Mouse (Mus musculus): Measurements from ENCODE around the gene Hsd3b7. TPM values are rescaled to one million over a fixed set of nuclear protein-coding genes. Genes with fewer than 3 reads are reported as not detected.
A peak's percentile ranks its signal among the peaks of the same experiment; 100 is the strongest.

Hsd3b7 gene
- polyA plus RNA-seq, 1 experiment = 22.7 TPM

DNA sequence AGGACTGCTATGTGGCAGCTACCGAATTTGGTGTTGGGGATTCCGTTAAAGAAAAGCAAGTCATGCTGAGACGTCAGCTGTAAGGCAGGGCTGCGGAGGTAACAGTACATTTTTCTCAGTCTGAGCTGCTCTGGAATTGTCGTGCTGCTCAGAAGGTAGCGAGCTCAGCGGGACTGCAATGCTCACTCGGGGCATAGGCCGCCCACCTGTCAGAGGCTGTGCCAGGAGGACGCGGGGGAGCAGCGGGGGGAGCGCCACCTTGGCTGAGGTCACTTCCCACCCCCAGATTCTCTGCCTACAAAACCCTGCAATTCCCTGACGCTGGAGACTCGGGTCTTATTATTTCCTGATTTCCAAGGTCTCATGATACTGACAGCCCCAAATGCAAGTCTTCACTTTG is 40.5 kb downstream of the Hsd3b7 start:
- peaks cover 3% of the 10 kb centered on the region; the same call in 1 of the 2 replicates for H3K36me3 ChIP-seq (ENCODE audit: control insufficient read depth, insufficient read depth, low read length)
- peak overlapping the region; percentile 92 for H3K27ac ChIP-seq (ENCODE audit: insufficient read depth, low read length)
- under 1% methylated on average over 15 of the region's 15 CpGs for WGBS
- DNase-seq (ENCODE audit: low read depth in 1 of 2, low spot score in 2 of 2) = peak; percentile 21 to 39
- H3K4me3 ChIP-seq (ENCODE audit: extremely low read depth, insufficient read depth, insufficient read length) = peak overlapping the region; percentile 80
- no peaks in the 10 kb centered on the region for H3K27me3 ChIP-seq (ENCODE audit: control insufficient read depth, insufficient read depth, low read length)
- peaks cover 7% of the 10 kb centered on the region; the same call in 1 of the 2 replicates for H3K4me1 ChIP-seq (ENCODE audit: control insufficient read depth, insufficient read depth, insufficient read length)
- TF ChIP-seq POLR2A (IDR thresholded peaks at IDR 0.05; ENCODE audit: low read depth, low read length) (no peak), CTCF (IDR thresholded peaks at IDR 0.05; ENCODE audit: extremely low read depth, insufficient read depth, insufficient read length, insufficient replicate concordance) (no peak)

DNA sequence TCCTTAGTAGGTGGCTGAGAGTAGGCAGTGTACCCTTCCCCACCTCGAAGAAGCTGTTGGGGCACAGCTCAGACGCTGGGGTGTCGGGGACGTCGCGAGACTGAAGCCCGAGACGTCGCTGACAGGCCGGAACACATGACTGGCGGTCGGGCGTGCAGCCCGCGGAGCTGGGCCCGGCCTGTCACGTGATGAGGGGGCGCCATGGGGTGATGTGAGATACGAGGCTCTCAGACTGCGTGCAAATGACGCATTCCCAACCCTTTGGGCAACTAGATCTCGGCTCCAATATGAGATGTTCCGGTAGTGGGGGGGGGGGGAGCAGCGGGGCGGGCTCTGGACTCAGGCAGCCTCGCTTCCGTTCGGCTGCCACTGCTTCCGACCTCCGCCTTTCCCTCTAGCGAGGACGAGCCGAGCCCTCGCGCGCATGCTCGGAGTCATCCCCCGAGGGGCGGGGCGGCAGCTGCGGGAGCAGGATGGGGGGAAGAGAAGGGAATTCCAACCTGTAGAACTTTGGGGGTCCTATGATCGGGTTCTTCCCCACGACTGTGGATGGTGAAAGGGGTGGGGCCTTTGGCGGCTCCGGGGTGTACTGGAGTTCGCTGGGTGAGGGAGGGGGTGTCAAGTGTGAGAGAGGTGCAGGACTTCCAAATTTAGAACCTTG is 41.1 kb downstream of the Hsd3b7 start:
- WGBS = 1% methylated on average over 46 of the region's 46 CpGs
- H3K4me1 ChIP-seq (ENCODE audit: control insufficient read depth, insufficient read depth, insufficient read length) = peaks cover 7% of the 10 kb centered on the region; the same call in 1 of the 2 replicates
- no peak for TF ChIP-seq CTCF (IDR thresholded peaks at IDR 0.05; ENCODE audit: extremely low read depth, insufficient read depth, insufficient read length, insufficient replicate concordance)
- peak; percentile 55 for TF ChIP-seq POLR2A (IDR thresholded peaks at IDR 0.05; ENCODE audit: low read depth, low read length)

DNA sequence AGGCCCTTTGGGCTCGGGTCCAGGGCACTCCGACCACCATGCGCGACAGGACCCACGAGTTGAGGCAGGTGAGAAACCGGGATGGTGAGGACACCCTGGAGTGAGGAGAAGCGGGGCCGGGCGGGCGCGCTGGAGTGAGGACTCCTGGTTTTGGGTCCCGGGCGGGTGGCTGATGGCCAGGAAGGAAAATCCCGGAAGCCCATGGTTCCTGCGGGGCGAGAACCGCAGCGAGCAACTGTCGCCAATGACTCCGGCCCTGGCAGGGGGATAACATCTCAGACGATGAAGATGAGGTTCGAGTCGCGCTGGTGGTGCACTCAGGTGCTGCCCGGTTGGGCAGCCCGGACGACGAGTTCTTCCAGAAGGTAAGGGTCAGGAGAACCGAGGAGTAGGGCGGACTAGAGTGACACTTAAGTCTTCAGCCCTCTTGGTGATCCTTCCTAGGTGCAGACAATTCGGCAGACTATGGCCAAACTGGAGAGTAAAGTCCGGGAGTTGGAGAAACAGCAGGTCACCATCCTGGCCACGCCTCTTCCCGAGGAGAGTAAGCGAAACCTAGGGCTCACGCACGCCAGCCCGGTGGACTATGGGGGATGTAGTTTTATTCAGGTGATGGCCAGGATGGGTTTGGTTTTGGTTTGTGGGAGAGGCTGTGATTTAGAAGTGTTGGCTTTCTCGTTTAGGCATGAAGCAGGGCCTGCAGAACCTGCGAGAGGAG is 41.8 kb downstream of the Hsd3b7 start:
- Histone ChIP-seq H3K4me3 (ENCODE audit: extremely low read depth, insufficient read depth, insufficient read length) (peak overlapping the region; percentile 80), H3K27ac (ENCODE audit: insufficient read depth, low read length) (peak overlapping the region; percentile 88), H3K27me3 (ENCODE audit: control insufficient read depth, insufficient read depth, low read length) (no peaks in the 10 kb centered on the region), H3K36me3 (ENCODE audit: control insufficient read depth, insufficient read depth, low read length) (peaks cover 9% of the 10 kb centered on the region), H3K4me1 (ENCODE audit: control insufficient read depth, insufficient read depth, insufficient read length) (peaks cover 7% of the 10 kb centered on the region; the same call in 1 of the 2 replicates)
- WGBS = under 1% methylated on average over 40 of the region's 40 CpGs
- peak; percentile 63 to 80 for DNase-seq (ENCODE audit: low read depth in 1 of 2, low spot score in 2 of 2)
- TF ChIP-seq CTCF (IDR thresholded peaks at IDR 0.05; ENCODE audit: extremely low read depth, insufficient read depth, insufficient read length, insufficient replicate concordance) = no peak
- TF ChIP-seq POLR2A (IDR thresholded peaks at IDR 0.05; ENCODE audit: low read depth, low read length) = peak; percentile 71

More for the DNA sequence above, 41.1 kb downstream of the Hsd3b7 start:
- DNase-seq (ENCODE audit: low read depth in 1 of 2, low spot score in 2 of 2) = peak; percentile 85 to 89
- peak overlapping the region; percentile 92 for H3K27ac ChIP-seq (ENCODE audit: insufficient read depth, low read length)
- peak overlapping the region; percentile 80 for H3K4me3 ChIP-seq (ENCODE audit: extremely low read depth, insufficient read depth, insufficient read length)
- no peaks in the 10 kb centered on the region for H3K27me3 ChIP-seq (ENCODE audit: control insufficient read depth, insufficient read depth, low read length)
- peaks cover 4% of the 10 kb centered on the region for H3K36me3 ChIP-seq (ENCODE audit: control insufficient read depth, insufficient read depth, low read length)

DNA sequence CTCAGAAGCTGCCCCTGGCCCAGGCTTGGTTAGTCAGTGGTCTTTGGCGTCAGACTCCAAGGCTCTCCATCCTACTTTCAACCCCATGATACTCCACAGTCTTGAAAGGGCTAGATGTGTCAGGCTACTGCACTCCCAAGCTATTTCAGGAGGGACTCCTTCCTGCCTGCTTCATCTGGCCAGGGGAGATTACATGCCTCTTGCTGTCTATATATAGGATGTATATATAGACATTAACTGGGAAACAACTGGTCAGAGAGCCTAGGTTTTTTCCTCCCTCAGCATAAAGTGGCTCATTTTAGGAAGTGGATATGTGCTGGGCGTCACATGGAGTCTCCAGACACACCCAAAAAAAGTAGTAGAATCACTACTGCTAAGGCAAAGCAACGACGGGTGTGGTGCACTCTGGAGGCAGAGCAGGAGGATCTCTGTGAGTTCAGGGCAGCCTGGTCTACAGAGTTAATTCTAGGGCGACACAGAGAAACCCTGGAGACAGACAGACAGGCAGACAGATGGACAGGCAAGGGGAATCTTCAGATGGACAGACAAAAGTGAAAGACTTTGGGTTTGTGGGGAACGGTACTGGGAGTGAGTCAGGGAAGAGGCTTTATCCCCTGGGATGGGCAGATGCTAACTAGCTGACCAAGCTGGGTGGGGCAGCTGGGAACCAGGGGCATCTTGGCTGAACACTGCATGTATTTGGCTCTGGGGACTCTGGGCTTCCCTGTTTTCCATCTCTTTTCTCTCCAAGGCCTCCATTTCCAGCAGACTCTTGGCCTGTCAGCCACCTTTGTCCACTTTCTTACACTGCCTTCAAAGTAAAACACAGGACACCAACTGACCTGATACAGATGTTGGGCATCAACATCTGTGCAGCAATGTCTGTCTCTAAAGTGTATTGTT is 49.8 kb downstream of the Hsd3b7 start:
- no peak overlapping the region for H3K4me3 ChIP-seq (ENCODE audit: extremely low read depth, insufficient read depth, insufficient read length)
- peaks cover 11% of the 10 kb centered on the region for H3K36me3 ChIP-seq (ENCODE audit: control insufficient read depth, insufficient read depth, low read length)
- 77% methylated on average over 6 of the region's 6 CpGs for WGBS
- TF ChIP-seq POLR2A (IDR thresholded peaks at IDR 0.05; ENCODE audit: low read depth, low read length) = no peak
- no peak for TF ChIP-seq CTCF (IDR thresholded peaks at IDR 0.05; ENCODE audit: extremely low read depth, insufficient read depth, insufficient read length, insufficient replicate concordance)
- no peak for DNase-seq (ENCODE audit: low read depth in 1 of 2, low spot score in 2 of 2)
- no peak overlapping the region for H3K27ac ChIP-seq (ENCODE audit: insufficient read depth, low read length)
- no peaks in the 10 kb centered on the region for H3K27me3 ChIP-seq (ENCODE audit: control insufficient read depth, insufficient read depth, low read length)
- H3K4me1 ChIP-seq (ENCODE audit: control insufficient read depth, insufficient read depth, insufficient read length) = no peaks in the 10 kb centered on the region

DNA sequence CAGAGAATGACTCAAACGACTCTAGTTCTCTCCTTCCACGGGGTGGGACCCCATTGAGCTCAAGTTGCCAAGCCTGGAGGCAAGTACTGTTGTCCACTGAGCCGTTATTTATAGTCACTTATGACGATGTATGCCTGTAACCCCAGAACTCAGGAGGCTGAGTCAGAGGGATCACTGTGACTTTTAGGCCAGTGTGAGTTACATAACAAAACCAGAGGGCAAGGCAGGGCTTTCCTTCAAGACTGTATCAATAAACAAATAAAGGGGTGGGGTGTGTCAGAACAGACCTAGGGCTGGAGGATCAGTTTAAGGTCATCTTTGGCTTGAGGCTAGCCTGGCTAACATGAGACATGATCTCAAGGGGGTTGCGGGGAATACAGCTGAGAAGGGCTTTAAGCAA is 50.5 kb downstream of the Hsd3b7 start:
- Histone ChIP-seq H3K27ac (ENCODE audit: insufficient read depth, low read length) (no peak overlapping the region), H3K27me3 (ENCODE audit: control insufficient read depth, insufficient read depth, low read length) (no peaks in the 10 kb centered on the region), H3K4me1 (ENCODE audit: control insufficient read depth, insufficient read depth, insufficient read length) (no peaks in the 10 kb centered on the region), H3K36me3 (ENCODE audit: control insufficient read depth, insufficient read depth, low read length) (peaks cover 11% of the 10 kb centered on the region), H3K4me3 (ENCODE audit: extremely low read depth, insufficient read depth, insufficient read length) (no peak overlapping the region)
- DNase-seq (ENCODE audit: low read depth in 1 of 2, low spot score in 2 of 2) = no peak
- 58% methylated on average over 5 of the region's 5 CpGs for WGBS
- no peak for TF ChIP-seq CTCF (IDR thresholded peaks at IDR 0.05; ENCODE audit: extremely low read depth, insufficient read depth, insufficient read length, insufficient replicate concordance)
- TF ChIP-seq POLR2A (IDR thresholded peaks at IDR 0.05; ENCODE audit: low read depth, low read length) = no peak

Other genes starting within 250 kb of the Hsd3b7 start
- 4.8 TPM in 2 replicates for gene Tmem265, start 239.2 kb upstream of the Hsd3b7 start, polyA plus RNA-seq (2012; rRNA removed)
- gene Phkg2, start 227.3 kb upstream of the Hsd3b7 start, polyA plus RNA-seq (2012; rRNA removed) = 79.5 and 91.4 TPM in 2 replicates
- gene Ccdc189, start 212.0 kb upstream of the Hsd3b7 start, polyA plus RNA-seq (2012; rRNA removed) = 1.6 and 2.2 TPM in 2 replicates
- gene Rnf40, start 211.8 kb upstream of the Hsd3b7 start, polyA plus RNA-seq (2012; rRNA removed) = 25.8 and 29.3 TPM in 2 replicates
- 4.9 and 5.4 TPM in 2 replicates for gene Zfp629, start 184.8 kb upstream of the Hsd3b7 start, polyA plus RNA-seq (2012; rRNA removed)
- gene Bcl7c, start 91.7 kb upstream of the Hsd3b7 start, polyA plus RNA-seq (2012; rRNA removed) = 17.7 and 26.1 TPM in 2 replicates
- 0.91 and 1.4 TPM in 2 replicates for gene Ctf1, start 87.9 kb upstream of the Hsd3b7 start, polyA plus RNA-seq (2012; rRNA removed)
- not detected in 2 replicates for gene Ctf2, start 68.4 kb upstream of the Hsd3b7 start, polyA plus RNA-seq (2012; rRNA removed)
- gene Fbxl19, start 56.1 kb upstream of the Hsd3b7 start, polyA plus RNA-seq (2012; rRNA removed) = 17.4 and 23.6 TPM in 2 replicates
- gene Orai3, start 30.8 kb upstream of the Hsd3b7 start, polyA plus RNA-seq (2012; rRNA removed) = 50.3 and 62.9 TPM in 2 replicates
- 13.9 and 14.9 TPM in 2 replicates for gene Setd1a, start 23.9 kb upstream of the Hsd3b7 start, polyA plus RNA-seq (2012; rRNA removed)
- gene Gm49388, start 15.0 kb upstream of the Hsd3b7 start, polyA plus RNA-seq (2012; rRNA removed) = not detected in 2 replicates
- 54.7 and 66.5 TPM in 2 replicates for gene Stx4a, start 23.7 kb downstream of the Hsd3b7 start, polyA plus RNA-seq (2012; rRNA removed)
- 1.2 and 1.4 TPM in 2 replicates for gene Stx1b, start 23.9 kb downstream of the Hsd3b7 start, polyA plus RNA-seq (2012; rRNA removed)
- 27.2 and 30.7 TPM in 2 replicates for gene Zfp646, start 75.6 kb downstream of the Hsd3b7 start, polyA plus RNA-seq (2012; rRNA removed)
- 8.6 and 10.4 TPM in 2 replicates for gene Zfp668, start 76.2 kb downstream of the Hsd3b7 start, polyA plus RNA-seq (2012; rRNA removed)
- gene Prss53, start 90.4 kb downstream of the Hsd3b7 start, polyA plus RNA-seq (2012; rRNA removed) = 1.4 and 1.7 TPM in 2 replicates
- not detected in 2 replicates for gene Gm21974, start 94.8 kb downstream of the Hsd3b7 start, polyA plus RNA-seq (2012; rRNA removed)
- gene Vkorc1, start 95.0 kb downstream of the Hsd3b7 start, polyA plus RNA-seq (2012; rRNA removed) = 46.1 and 61.2 TPM in 2 replicates
- gene Bckdk, start 103.5 kb downstream of the Hsd3b7 start, polyA plus RNA-seq (2012; rRNA removed) = 59.9 and 70.8 TPM in 2 replicates
- 11.3 and 12.2 TPM in 2 replicates for gene Kat8, start 111.9 kb downstream of the Hsd3b7 start, polyA plus RNA-seq (2012; rRNA removed)
- gene Prss8, start 129.5 kb downstream of the Hsd3b7 start, polyA plus RNA-seq (2012; rRNA removed) = 3.7 and 4.2 TPM in 2 replicates
- gene Prss36, start 146.1 kb downstream of the Hsd3b7 start, polyA plus RNA-seq (2012; rRNA removed) = 4.4 and 6.0 TPM in 2 replicates
- gene Fus, start 166.9 kb downstream of the Hsd3b7 start, polyA plus RNA-seq (2012; rRNA removed) = 239 and 285 TPM in 2 replicates
- 98.6 and 100 TPM in 2 replicates for gene Pycard, start 193.3 kb downstream of the Hsd3b7 start, polyA plus RNA-seq (2012; rRNA removed)
- 0.19 and 0.33 TPM in 2 replicates for gene Trim72, start 203.3 kb downstream of the Hsd3b7 start, polyA plus RNA-seq (2012; rRNA removed)

Data from spleen, adult 2 months (tissue).